8 mouse cellular contexts compared by ENCODE assay signal in genomic region chr19:36926553-36927236, GRCm38 (mm10). TPM values are rescaled to one million over a fixed set of nuclear protein-coding genes. Genes with fewer than 3 reads are reported as not detected.
DNase-seq lines count a peak whose midpoint lies in the region; ATAC-seq and TF ChIP-seq lines count a peak whose summit lies in the region.

No protein-coding gene starts in this region.

- H3K4me1 ChIP-seq in kidney, postnatal 0 days (replicated peaks; ENCODE audit: insufficient read depth, low read length), result peaks cover 7% of the 10 kb centered on the region; the same call in 1 of the 2 replicates
- peaks cover 24% of the 10 kb centered on the region for H3K4me1 ChIP-seq in bone marrow macrophage, adult 2 months (ENCODE audit: control insufficient read depth, insufficient read depth, low read length)
- peaks cover 25% of the 10 kb centered on the region for H3K4me1 ChIP-seq in hindbrain, embryonic 10.5 days (replicated peaks)
- peaks cover 24% of the 10 kb centered on the region for H3K4me1 ChIP-seq in midbrain, embryonic 10.5 days

- H3K27ac ChIP-seq in kidney, postnatal 0 days, result peak overlapping the region; percentile 92
- H3K27ac ChIP-seq in bone marrow macrophage, adult 2 months (ENCODE audit: insufficient read depth, low read depth, low read length), result peak overlapping the region; percentile 82
- peak overlapping the region; percentile 96 for H3K27ac ChIP-seq in hindbrain, embryonic 10.5 days
- H3K27ac ChIP-seq in midbrain, embryonic 10.5 days (replicated peaks), result peak overlapping the region; percentile 94

- no peak for TF ChIP-seq CTCF in kidney, postnatal 0 days (IDR thresholded peaks at IDR 0.05; ENCODE audit: low read depth)
- TF ChIP-seq CTCF in bone marrow macrophage, adult 2 months (IDR thresholded peaks at IDR 0.05; ENCODE audit: low read depth, low read length), result no peak

- H3K9ac ChIP-seq in kidney, postnatal 0 days (ENCODE audit: low read depth, low read length), result peak overlapping the region; percentile 72

- no peaks in the 10 kb centered on the region for H3K27me3 ChIP-seq in kidney, postnatal 0 days (ENCODE audit: insufficient read depth, low read length)
- no peaks in the 10 kb centered on the region for H3K27me3 ChIP-seq in hindbrain, embryonic 10.5 days (ENCODE audit: insufficient read depth, poor library complexity, severe bottlenecking)
- no peaks in the 10 kb centered on the region for H3K27me3 ChIP-seq in midbrain, embryonic 10.5 days (ENCODE audit: low read depth, poor library complexity, severe bottlenecking)

- no peaks in the 10 kb centered on the region for H3K36me3 ChIP-seq in kidney, postnatal 0 days (ENCODE audit: insufficient read depth, low read length)
- peaks cover 6% of the 10 kb centered on the region; the same call in 1 of the 2 replicates for H3K36me3 ChIP-seq in hindbrain, embryonic 10.5 days
- peaks cover 4% of the 10 kb centered on the region; the same call in 1 of the 2 replicates for H3K36me3 ChIP-seq in midbrain, embryonic 10.5 days

- DNase-seq in kidney, postnatal 0 days (ENCODE audit: low spot score), result peak; percentile 62
- DNase-seq in kidney, postnatal 10 days, result no peak
- no peak for DNase-seq in hindbrain, embryonic 10.5 days (ENCODE audit: low spot score)
- no peak for DNase-seq in midbrain, embryonic 10.5 days (ENCODE audit: low spot score)
- DNase-seq in adrenal gland, postnatal 36 days, result no peak
- DNase-seq in adrenal gland, postnatal 4 days (ENCODE audit: low spot score in 2 of 2), result no peak
- no peak for DNase-seq in adipocyte (ENCODE audit: low spot score)

- peak overlapping the region; percentile 59 for H3K4me2 ChIP-seq in kidney, postnatal 0 days (ENCODE audit: low read length)

- no peak for TF ChIP-seq POLR2A in bone marrow macrophage, adult 2 months (IDR thresholded peaks at IDR 0.05; ENCODE audit: borderline replicate concordance, low read depth, low read length)

- H3K4me3 ChIP-seq in kidney, postnatal 0 days (replicated peaks; ENCODE audit: low read depth, low read length), result peak overlapping the region; percentile 74
- peak overlapping the region; percentile 94 for H3K4me3 ChIP-seq in bone marrow macrophage, adult 2 months (ENCODE audit: insufficient read depth, low read length)
- H3K4me3 ChIP-seq in hindbrain, embryonic 10.5 days, result peak overlapping the region; percentile 91
- H3K4me3 ChIP-seq in midbrain, embryonic 10.5 days, result peak overlapping the region; percentile 91

- ATAC-seq in kidney, postnatal 0 days (replicated peaks; ENCODE audit: low FRiP score, low read depth), result no peak

- under 1% methylated on average over 26 of the region's 26 CpGs for WGBS in kidney, postnatal 0 days
- WGBS in hindbrain, embryonic 10.5 days, result 2% methylated on average over 26 of the region's 26 CpGs
- 5% methylated on average over 26 of the region's 26 CpGs for WGBS in midbrain, embryonic 10.5 days

- H3K9me3 ChIP-seq in kidney, postnatal 0 days (replicated peaks; ENCODE audit: low read length), result no peaks in the 10 kb centered on the region
- no peaks in the 10 kb centered on the region for H3K9me3 ChIP-seq in hindbrain, embryonic 10.5 days
- no peaks in the 10 kb centered on the region for H3K9me3 ChIP-seq in midbrain, embryonic 10.5 days (replicated peaks)

RNA-seq across cellular contexts. Expression of gene Btaf1, which starts 0.8 kb away (rescaled TPM):
- 5.4 and 5.6 TPM in 2 replicates for polyA plus RNA-seq in kidney, postnatal 0 days (2015; fragmentation: Nextera tagmentation; extraction: Ambion mirVana)
- polyA plus RNA-seq in bone marrow macrophage, adult 2 months (2012; ENCODE audit: insufficient read depth, insufficient read length, missing spikeins), result 23.0 and 25.4 TPM in 2 replicates
- 12.7 and 17.6 TPM in 2 replicates for polyA plus RNA-seq in hindbrain, embryonic 10.5 days (2016; fragmentation: Nextera tagmentation; extraction: Ambion mirVana)
- polyA plus RNA-seq in midbrain, embryonic 10.5 days (2016; fragmentation: Nextera tagmentation; extraction: Ambion mirVana), result 17.5 and 19.2 TPM in 2 replicates
- 10 to 100 TPM; 24.5 to 30.1 TPM for total RNA-seq in adrenal gland, postnatal 36 days (2021)
- total RNA-seq in adrenal gland, postnatal 4 days (2021), result 10 to 100 TPM; 18.4 to 20.1 TPM

RNA-seq across cellular contexts. Expression of gene Fgfbp3, which starts 7.3 kb away (rescaled TPM):
- polyA plus RNA-seq in kidney, postnatal 0 days (2015; fragmentation: Nextera tagmentation; extraction: Ambion mirVana), result 8.6 and 9.9 TPM in 2 replicates
- polyA plus RNA-seq in bone marrow macrophage, adult 2 months (2012; ENCODE audit: insufficient read depth, insufficient read length, missing spikeins), result 2.1 and 2.3 TPM in 2 replicates
- polyA plus RNA-seq in hindbrain, embryonic 10.5 days (2016; fragmentation: Nextera tagmentation; extraction: Ambion mirVana), result 21.3 and 25.1 TPM in 2 replicates
- polyA plus RNA-seq in midbrain, embryonic 10.5 days (2016; fragmentation: Nextera tagmentation; extraction: Ambion mirVana), result 23.9 and 33.3 TPM in 2 replicates
- 1 to 10 TPM; 2.8 to 3.7 TPM for total RNA-seq in adrenal gland, postnatal 36 days (2021)
- total RNA-seq in adrenal gland, postnatal 4 days (2021), result 1 to 10 TPM; 5.5 to 7.2 TPM
